Mouse (Mus musculus): ENCODE data around the gene Rfk. TPM values are rescaled to one million over a fixed set of nuclear protein-coding genes. Genes with fewer than 3 reads are reported as not detected.
A peak's percentile ranks its signal among the peaks of the same experiment; 100 is the strongest.

The Rfk gene
- polyA plus RNA-seq, 1 experiment from 2014 or later: 49.8 TPM

- H3K9ac ChIP-seq (ENCODE audit: low read depth, low read length): peak overlapping the region; percentile 93
- peak overlapping the region; percentile 92 for H3K27ac ChIP-seq (ENCODE audit: low read length)
- H3K4me1 ChIP-seq (ENCODE audit: control insufficient read depth, low read depth, low read length): peaks cover 43% of the 10 kb centered on the region
- WGBS (ENCODE audit: insufficient replicate concordance): under 1% methylated on average over 50 of the region's 50 CpGs
- H3K4me3 ChIP-seq (ENCODE audit: low read depth, low read length): peak overlapping the region; percentile 84
- no peaks in the 10 kb centered on the region for H3K36me3 ChIP-seq (ENCODE audit: control insufficient read depth, insufficient read depth)
- peak; percentile 87 for ATAC-seq (ENCODE audit: low read depth)
- no peaks in the 10 kb centered on the region for H3K9me3 ChIP-seq (replicated peaks; ENCODE audit: control insufficient read depth, low read length)
- H3K27me3 ChIP-seq (ENCODE audit: control insufficient read depth, insufficient read depth, low read depth, low read length): no peaks in the 10 kb centered on the region
- peak overlapping the region; percentile 75 for H3K4me2 ChIP-seq (ENCODE audit: low read depth, low read length)
These were observed 37.6 kb upstream of the Rfk start for GRCm38 (mm10) chr19:17355950-17356867.

- peak overlapping the region; percentile 93 for H3K9ac ChIP-seq (ENCODE audit: low read depth, low read length)
- H3K9me3 ChIP-seq (replicated peaks; ENCODE audit: control insufficient read depth, low read length): no peaks in the 10 kb centered on the region
- no peaks in the 10 kb centered on the region for H3K27me3 ChIP-seq (ENCODE audit: control insufficient read depth, insufficient read depth, low read depth, low read length)
- peak overlapping the region; percentile 92 for H3K27ac ChIP-seq (ENCODE audit: low read length)
- H3K4me2 ChIP-seq (ENCODE audit: low read depth, low read length): peak overlapping the region; percentile 75
- H3K36me3 ChIP-seq (ENCODE audit: control insufficient read depth, insufficient read depth): no peaks in the 10 kb centered on the region
- WGBS (ENCODE audit: insufficient replicate concordance): 43% methylated on average over 6 of the region's 6 CpGs
- no peak for ATAC-seq (ENCODE audit: low read depth)
- H3K4me3 ChIP-seq (ENCODE audit: low read depth, low read length): peak overlapping the region; percentile 84
- H3K4me1 ChIP-seq (ENCODE audit: control insufficient read depth, low read depth, low read length): peaks cover 42% of the 10 kb centered on the region
These were observed 36.9 kb upstream of the Rfk start for GRCm38 (mm10) chr19:17356932-17357331.

GRCm38 (mm10) chr19:17357391-17357790 is 36.5 kb upstream of the Rfk start:
- Histone ChIP-seq H3K9me3 (replicated peaks; ENCODE audit: control insufficient read depth, low read length) (no peaks in the 10 kb centered on the region), H3K4me2 (ENCODE audit: low read depth, low read length) (no peak overlapping the region), H3K4me3 (ENCODE audit: low read depth, low read length) (no peak overlapping the region), H3K27me3 (ENCODE audit: control insufficient read depth, insufficient read depth, low read depth, low read length) (no peaks in the 10 kb centered on the region), H3K9ac (ENCODE audit: low read depth, low read length) (no peak overlapping the region), H3K36me3 (ENCODE audit: control insufficient read depth, insufficient read depth) (no peaks in the 10 kb centered on the region), H3K27ac (ENCODE audit: low read length) (peak overlapping the region; percentile 45), H3K4me1 (ENCODE audit: control insufficient read depth, low read depth, low read length) (peaks cover 42% of the 10 kb centered on the region)
- no peak for ATAC-seq (ENCODE audit: low read depth)
- 57% methylated on average over 3 of the region's 3 CpGs for WGBS (ENCODE audit: insufficient replicate concordance)

- H3K4me3 ChIP-seq (ENCODE audit: low read depth, low read length): no peak overlapping the region
- H3K4me2 ChIP-seq (ENCODE audit: low read depth, low read length): 0 out of 2 replicates have a peak overlapping the region, but pooled peaks have one; percentile 10
- peaks cover 29% of the 10 kb centered on the region for H3K4me1 ChIP-seq (ENCODE audit: control insufficient read depth, low read depth, low read length)
- ATAC-seq (ENCODE audit: low read depth): no peak
- 37% methylated on average over 14 of the region's 14 CpGs for WGBS (ENCODE audit: insufficient replicate concordance)
- H3K9me3 ChIP-seq (replicated peaks; ENCODE audit: control insufficient read depth, low read length): no peaks in the 10 kb centered on the region
- no peaks in the 10 kb centered on the region for H3K36me3 ChIP-seq (ENCODE audit: control insufficient read depth, insufficient read depth)
- no peaks in the 10 kb centered on the region for H3K27me3 ChIP-seq (ENCODE audit: control insufficient read depth, insufficient read depth, low read depth, low read length)
- H3K27ac ChIP-seq (ENCODE audit: low read length): no peak overlapping the region
- H3K9ac ChIP-seq (ENCODE audit: low read depth, low read length): no peak overlapping the region
These were observed 34.4 kb upstream of the Rfk start for GRCm38 (mm10) chr19:17359315-17359890.

- 11% methylated on average over 2 of the region's 2 CpGs for WGBS (ENCODE audit: insufficient replicate concordance)
- H3K27ac ChIP-seq (ENCODE audit: low read length): peak overlapping the region; percentile 49; the same call in 1 of the 2 replicates
- no peaks in the 10 kb centered on the region for H3K36me3 ChIP-seq (ENCODE audit: control insufficient read depth, insufficient read depth)
- H3K9ac ChIP-seq (ENCODE audit: low read depth, low read length): no peak overlapping the region
- peak overlapping the region; percentile 16; the same call in 1 of the 2 replicates for H3K4me2 ChIP-seq (ENCODE audit: low read depth, low read length)
- no peaks in the 10 kb centered on the region for H3K9me3 ChIP-seq (replicated peaks; ENCODE audit: control insufficient read depth, low read length)
- no peak for ATAC-seq (ENCODE audit: low read depth)
- H3K27me3 ChIP-seq (ENCODE audit: control insufficient read depth, insufficient read depth, low read depth, low read length): no peaks in the 10 kb centered on the region
- H3K4me3 ChIP-seq (ENCODE audit: low read depth, low read length): no peak overlapping the region
- peaks cover 29% of the 10 kb centered on the region for H3K4me1 ChIP-seq (ENCODE audit: control insufficient read depth, low read depth, low read length)
These were observed 32.7 kb upstream of the Rfk start for GRCm38 (mm10) chr19:17361181-17361580.

GRCm38 (mm10) chr19:17364741-17365140 is 29.1 kb upstream of the Rfk start:
- WGBS (ENCODE audit: insufficient replicate concordance): 20% methylated on average over 3 of the region's 3 CpGs
- H3K4me1 ChIP-seq (ENCODE audit: control insufficient read depth, low read depth, low read length): peaks cover 16% of the 10 kb centered on the region
- ATAC-seq (ENCODE audit: low read depth): peak; percentile 46; the same call in 1 of the 2 replicates

GRCm38 (mm10) chr19:17366364-17367090 is 27.3 kb upstream of the Rfk start:
- H3K4me3 ChIP-seq (ENCODE audit: low read depth, low read length): no peak overlapping the region
- no peak overlapping the region for H3K9ac ChIP-seq (ENCODE audit: low read depth, low read length)
- 78% methylated on average over 8 of the region's 8 CpGs for WGBS (ENCODE audit: insufficient replicate concordance)
- no peak for ATAC-seq (ENCODE audit: low read depth)
- H3K27me3 ChIP-seq (ENCODE audit: control insufficient read depth, insufficient read depth, low read depth, low read length): no peaks in the 10 kb centered on the region
- H3K4me2 ChIP-seq (ENCODE audit: low read depth, low read length): no peak overlapping the region
- no peaks in the 10 kb centered on the region for H3K36me3 ChIP-seq (ENCODE audit: control insufficient read depth, insufficient read depth)
- no peaks in the 10 kb centered on the region for H3K9me3 ChIP-seq (replicated peaks; ENCODE audit: control insufficient read depth, low read length)
- peaks cover 1% of the 10 kb centered on the region for H3K4me1 ChIP-seq (ENCODE audit: control insufficient read depth, low read depth, low read length)
- H3K27ac ChIP-seq (ENCODE audit: low read length): no peak overlapping the region

More at GRCm38 (mm10) chr19:17364741-17365140, 29.1 kb upstream of the Rfk start:
- no peaks in the 10 kb centered on the region for H3K36me3 ChIP-seq (ENCODE audit: control insufficient read depth, insufficient read depth)
- no peak overlapping the region for H3K27ac ChIP-seq (ENCODE audit: low read length)
- H3K27me3 ChIP-seq (ENCODE audit: control insufficient read depth, insufficient read depth, low read depth, low read length): no peaks in the 10 kb centered on the region
- H3K9ac ChIP-seq (ENCODE audit: low read depth, low read length): no peak overlapping the region
- H3K4me3 ChIP-seq (ENCODE audit: low read depth, low read length): no peak overlapping the region
- H3K9me3 ChIP-seq (replicated peaks; ENCODE audit: control insufficient read depth, low read length): no peaks in the 10 kb centered on the region
- H3K4me2 ChIP-seq (ENCODE audit: low read depth, low read length): no peak overlapping the region

- no peak for ATAC-seq (ENCODE audit: low read depth)
- Histone ChIP-seq H3K4me1 (ENCODE audit: control insufficient read depth, low read depth, low read length) (no peaks in the 10 kb centered on the region; the same call in none of the 2 replicates), H3K9ac (ENCODE audit: low read depth, low read length) (no peak overlapping the region), H3K4me2 (ENCODE audit: low read depth, low read length) (no peak overlapping the region), H3K36me3 (ENCODE audit: control insufficient read depth, insufficient read depth) (no peaks in the 10 kb centered on the region), H3K4me3 (ENCODE audit: low read depth, low read length) (no peak overlapping the region), H3K9me3 (replicated peaks; ENCODE audit: control insufficient read depth, low read length) (no peaks in the 10 kb centered on the region), H3K27me3 (ENCODE audit: control insufficient read depth, insufficient read depth, low read depth, low read length) (no peaks in the 10 kb centered on the region), H3K27ac (ENCODE audit: low read length) (no peak overlapping the region)
- WGBS (ENCODE audit: insufficient replicate concordance): 49% methylated on average over 9 of the region's 9 CpGs
These were observed 25.3 kb upstream of the Rfk start for GRCm38 (mm10) chr19:17368557-17368956.
